Comparison of ENCODE assay signal across 20 mouse cellular contexts in the genomic region with DNA sequence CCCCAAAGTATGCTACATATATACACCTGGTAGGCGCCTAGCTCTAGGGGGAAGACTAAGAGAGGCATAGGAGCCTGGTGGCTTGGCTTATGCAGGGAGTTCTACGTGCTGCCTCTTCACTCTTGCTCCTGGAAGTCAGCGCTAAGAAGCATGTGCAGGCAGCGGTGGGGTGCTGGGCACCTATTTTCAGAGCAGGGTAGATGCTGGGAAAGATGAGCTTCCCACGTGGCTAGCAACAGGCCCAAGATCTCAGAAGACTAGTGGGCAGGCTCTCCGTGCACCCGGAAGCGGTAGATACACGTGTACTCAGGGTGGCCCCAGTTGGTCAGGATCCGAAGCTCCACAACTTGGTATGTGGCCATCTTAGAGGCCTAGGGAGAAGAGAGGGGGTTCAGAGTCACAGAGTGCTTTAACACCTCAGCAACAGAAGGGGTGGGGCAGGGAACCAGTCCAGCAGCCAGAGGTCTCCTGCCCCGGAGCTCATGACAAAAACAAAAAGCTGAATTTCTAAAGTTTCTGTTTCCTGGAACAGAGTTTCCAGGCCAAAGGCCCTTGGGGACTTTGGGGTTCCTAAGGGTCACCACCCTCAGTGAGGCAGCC. TPM values are rescaled to one million over a fixed set of nuclear protein-coding genes. Genes with fewer than 3 reads are reported as not detected.
DNase-seq lines count a peak whose midpoint lies in the region.
"Had no signal": no experiment of that assay in that cellular context is flagged by ENCODE, and none has a peak within 500 bp of the region (broad histone marks: within the 10 kb centered on the region; RNA-seq: fewer than 3 reads in every experiment).

No protein-coding gene starts in this region.

- H3K36me3 ChIP-seq in midbrain, embryonic 10.5 days, result peaks cover 80% of the 10 kb centered on the region

- DNase-seq in frontal cortex, adult 2 months (ENCODE audit: extremely low spot score in 1 of 2, low spot score in 1 of 2), result peak; percentile 61 to 75
- DNase-seq in frontal cortex, postnatal 10 days (ENCODE audit: low spot score in 2 of 2), result no peak
- DNase-seq in left cerebral cortex, adult 11 months (ENCODE audit: low spot score), result peak; percentile 68
- no peak for DNase-seq in left cerebral cortex, postnatal 4 days
- peak; percentile 62 to 82 for DNase-seq in left cerebral cortex, postnatal 14 days (ENCODE audit: low spot score in 2 of 2)
- peak; percentile 88 for DNase-seq in skeletal muscle tissue, adult 2 months (ENCODE audit: low read depth, low spot score)
- DNase-seq in cerebellum, adult 18-20 months, result no peak
- DNase-seq in midbrain, embryonic 10.5 days (ENCODE audit: low spot score), result no peak
- DNase-seq: adrenal gland, adult 2 months; cerebellum, adult 11-12 months; cerebellum, postnatal 36 days; retina, postnatal 1 day had no signal

- H3K4me1 ChIP-seq in midbrain, embryonic 10.5 days, result no peaks in the 10 kb centered on the region
- H3K4me1 ChIP-seq: forebrain, embryonic 15.5 days; hindbrain, embryonic 12.5 days; intestine, embryonic 15.5 days; kidney, embryonic 15.5 days; lung, embryonic 15.5 days had no signal

- no peak overlapping the region for H3K27ac ChIP-seq in midbrain, embryonic 10.5 days (replicated peaks)
- H3K27ac ChIP-seq: forebrain, embryonic 15.5 days; hindbrain, embryonic 12.5 days; intestine, embryonic 15.5 days; kidney, embryonic 15.5 days; limb, embryonic 10.5 days; lung, embryonic 15.5 days; macrophage; midbrain, embryonic 12.5 days had no signal

- H3K27me3 ChIP-seq in midbrain, embryonic 10.5 days (ENCODE audit: low read depth, poor library complexity, severe bottlenecking), result no peaks in the 10 kb centered on the region
- H3K27me3 ChIP-seq: forebrain, embryonic 15.5 days; hindbrain, embryonic 12.5 days; intestine, embryonic 15.5 days; kidney, embryonic 15.5 days; lung, embryonic 15.5 days; midbrain, embryonic 12.5 days had no signal

- intact Hi-C loops in left cerebral cortex, postnatal 4 days (cut with DNase I), result no loop called here
- intact Hi-C loops in left cerebral cortex, postnatal 14 days (cut with DNase I), result no loop called here

- WGBS in midbrain, embryonic 10.5 days, result 93% methylated on average over 11 of the region's 11 CpGs

- no peak overlapping the region for H3K4me3 ChIP-seq in midbrain, embryonic 10.5 days
- H3K4me3 ChIP-seq: forebrain, embryonic 15.5 days; hindbrain, embryonic 12.5 days; intestine, embryonic 15.5 days; kidney, embryonic 15.5 days; limb, embryonic 10.5 days; lung, embryonic 15.5 days; midbrain, embryonic 12.5 days had no signal

- H3K9me3 ChIP-seq in midbrain, embryonic 10.5 days (replicated peaks), result no peaks in the 10 kb centered on the region
- H3K9me3 ChIP-seq: forebrain, embryonic 15.5 days; hindbrain, embryonic 12.5 days; intestine, embryonic 15.5 days; kidney, embryonic 15.5 days; limb, embryonic 10.5 days; lung, embryonic 15.5 days; midbrain, embryonic 12.5 days had no signal

RNA-seq across cellular contexts. Expression of gene Sun2, which starts 17.0 kb away (rescaled TPM):
- 28.1 and 30.4 TPM in 2 replicates for polyA plus RNA-seq in frontal cortex, adult 2 months (2012; rRNA removed)
- total RNA-seq in left cerebral cortex, postnatal 4 days (2021), result 10 to 100 TPM; 27.0 to 29.4 TPM
- 10 to 100 TPM; 24.8 to 25.3 TPM for total RNA-seq in left cerebral cortex, postnatal 14 days (2021)
- 2.2 and 3.9 TPM in 2 replicates for polyA plus RNA-seq in midbrain, embryonic 10.5 days (2016; fragmentation: Nextera tagmentation; extraction: Ambion mirVana)

RNA-seq across cellular contexts. Expression of gene Gtpbp1, which starts 34.6 kb away (rescaled TPM):
- polyA plus RNA-seq in frontal cortex, adult 2 months (2012; rRNA removed), result 45.0 and 46.6 TPM in 2 replicates
- total RNA-seq in left cerebral cortex, postnatal 4 days (2021), result 10 to 100 TPM; 62.4 to 62.9 TPM
- 10 to 100 TPM; 44.1 to 44.7 TPM for total RNA-seq in left cerebral cortex, postnatal 14 days (2021)
- polyA plus RNA-seq in midbrain, embryonic 10.5 days (2016; fragmentation: Nextera tagmentation; extraction: Ambion mirVana), result 46.6 and 49.0 TPM in 2 replicates

RNA-seq across cellular contexts. Expression of gene Josd1, which starts 37.6 kb away (rescaled TPM):
- 53.0 and 53.8 TPM in 2 replicates for polyA plus RNA-seq in frontal cortex, adult 2 months (2012; rRNA removed)
- total RNA-seq in left cerebral cortex, postnatal 4 days (2021), result 10 to 100 TPM; 31.2 to 32.0 TPM
- total RNA-seq in left cerebral cortex, postnatal 14 days (2021), result 10 to 100 TPM; 56.1 to 66.2 TPM
- polyA plus RNA-seq in midbrain, embryonic 10.5 days (2016; fragmentation: Nextera tagmentation; extraction: Ambion mirVana), result 17.6 and 18.9 TPM in 2 replicates

RNA-seq across cellular contexts. Expression of gene Dnal4, which starts 52.4 kb away (rescaled TPM):
- polyA plus RNA-seq in frontal cortex, adult 2 months (2012; rRNA removed), result 84.6 and 85.4 TPM in 2 replicates
- total RNA-seq in left cerebral cortex, postnatal 4 days (2021), result 10 to 100 TPM; 30.4 to 34.4 TPM
- 10 to 100 TPM; 37.5 to 39.7 TPM for total RNA-seq in left cerebral cortex, postnatal 14 days (2021)
- 63.9 and 81.5 TPM in 2 replicates for polyA plus RNA-seq in midbrain, embryonic 10.5 days (2016; fragmentation: Nextera tagmentation; extraction: Ambion mirVana)

RNA-seq across cellular contexts. Expression of gene Tomm22, which starts 54.6 kb away (rescaled TPM):
- polyA plus RNA-seq in frontal cortex, adult 2 months (2012; rRNA removed), result 92.3 and 97.1 TPM in 2 replicates
- total RNA-seq in left cerebral cortex, postnatal 4 days (2021), result 100 to 1,000 TPM; 109 to 110 TPM
- total RNA-seq in left cerebral cortex, postnatal 14 days (2021), result 10 to 100 TPM; 97.8 to 99.7 TPM
- 252 and 279 TPM in 2 replicates for polyA plus RNA-seq in midbrain, embryonic 10.5 days (2016; fragmentation: Nextera tagmentation; extraction: Ambion mirVana)

Comparison
In these comparisons a context has a peak if more than half of its experiments do, and no peak if none do; other contexts are left out.
1. DNase-seq: peak in frontal cortex, adult 2 months (2 of 2), left cerebral cortex, adult 11 months (single experiment), left cerebral cortex, postnatal 14 days (2 of 2) and skeletal muscle tissue, adult 2 months (single experiment); none in frontal cortex, postnatal 10 days (0 of 2), left cerebral cortex, postnatal 4 days (single experiment), cerebellum, adult 18-20 months (0 of 2) and midbrain, embryonic 10.5 days (single experiment).